Mouse (Mus musculus) neutrophil, adult 65 days (primary cell): ENCODE data around the gene Plg. TPM values are rescaled to one million over a fixed set of nuclear protein-coding genes. Genes with fewer than 3 reads are reported as not detected.

Experiments used
- total RNA-seq: library from RNA; stranded (reverse); gene quantifications from 2 replicates; pipeline ENCODE4 v1.2.4, GENCODE M21; 2023

Gene Plg
- not detected in 2 replicates for total RNA-seq

GRCm38 (mm10) chr17:12377981-12378705, at the start of gene Plg:
Plg (plus strand) TSS chr17:12378608.

Other genes with a start within 250 kb of the Plg start
- 16.2 and 24.4 TPM in 2 replicates for gene Map3k4, start 59.8 kb upstream of the Plg start, total RNA-seq
- gene Slc22a3, start 129.1 kb downstream of the Plg start, total RNA-seq, result 0.09 and 0.18 TPM in 2 replicates
- gene Slc22a2, start 205.5 kb downstream of the Plg start, total RNA-seq, result not detected in 2 replicates